Mouse (Mus musculus) midbrain, embryonic 12.5 days (tissue): Measurements from ENCODE around the gene Rnf223. TPM values are rescaled to one million over a fixed set of nuclear protein-coding genes. Genes with fewer than 3 reads are reported as not detected.
"Not testable (repeated sequence)": the region's sequence is repeated elsewhere in the genome, so short reads cannot be mapped to it uniquely, and the experiment has no call there.

Source experiments
- ATAC-seq: fragments of 200-750 bp; cut with Nextera tagmentation; 2 replicates; pipeline ENCODE4 v1.8.0; 2017; ENCODE audit warnings: low read depth, moderate TSS enrichment, moderate library complexity; ENCODE audit not compliant: low FRiP score
- H3K27ac ChIP-seq: fragments of 300-500 bp; sonication (generic); replicated peaks from 2 replicates; pipeline ENCODE4 v1.5.1; 2016; ENCODE audit warnings: mild to moderate bottlenecking
- H3K27me3 ChIP-seq: fragments of 300-500 bp; sonication (generic); 2 replicates; pipeline ENCODE4 v1.6.1; 2016; ENCODE audit warnings: mild to moderate bottlenecking
- H3K36me3 ChIP-seq: fragments of 300-500 bp; sonication (generic); 2 replicates; pipeline ENCODE4 v1.6.1; 2016
- H3K4me1 ChIP-seq: fragments of 300-500 bp; sonication (generic); 2 replicates; pipeline ENCODE4 v1.6.1; 2016
- H3K4me2 ChIP-seq: fragments of 300-500 bp; sonication (generic); replicated peaks from 2 replicates; pipeline ENCODE4 v1.6.1; 2016; ENCODE audit warnings: mild to moderate bottlenecking, moderate library complexity
- H3K4me3 ChIP-seq: fragments of 300-500 bp; sonication (generic); 2 replicates; pipeline ENCODE4 v1.5.1; 2016; ENCODE audit warnings: mild to moderate bottlenecking
- H3K9ac ChIP-seq: fragments of 300-500 bp; sonication (generic); replicated peaks from 2 replicates; pipeline ENCODE4 v1.6.1; 2016; ENCODE audit warnings: mild to moderate bottlenecking, moderate library complexity
- H3K9me3 ChIP-seq: fragments of 300-500 bp; sonication (generic); 2 replicates; pipeline ENCODE4 v1.6.1; 2016; ENCODE audit warnings: mild to moderate bottlenecking
- WGBS: fragments of 180-500 bp; shearing (Covaris S2); methylation state at CpG from one replicate; pipeline ENCODE4 v1.1.7; 2016; 5-methylcytosine and 5-hydroxymethylcytosine counted together
- polyA plus RNA-seq: library from polyadenylated mRNA; unstranded; fragments of >200 nt; fragmentation: Nextera tagmentation; extraction: Ambion mirVana; gene quantifications from 2 replicates; pipeline ENCODE4 v1.2.1, GENCODE M21; 2016

Gene Rnf223
- polyA plus RNA-seq, 1 experiment from 2014 or later: 1.1 TPM

GRCm38 (mm10) chr4:156133943-156134605 lies 3.8 kb downstream of the Rnf223 start:
- 79% methylated on average over 12 of the region's 12 CpGs for WGBS
- no peaks in the 10 kb centered on the region for H3K36me3 ChIP-seq
- no peak for ATAC-seq
- no peak overlapping the region for H3K9ac ChIP-seq
- H3K4me2 ChIP-seq: no peak overlapping the region
- H3K9me3 ChIP-seq: 0 out of 2 replicates have a peak, but pooled peaks cover 2% of the 10 kb centered on the region
- no peak overlapping the region for H3K27ac ChIP-seq
- H3K27me3 ChIP-seq: no peaks in the 10 kb centered on the region
- H3K4me1 ChIP-seq: 0 out of 2 replicates have a peak, but pooled peaks cover 4% of the 10 kb centered on the region
- H3K4me3 ChIP-seq: no peak overlapping the region

GRCm38 (mm10) chr4:156135112-156135511 lies 4.8 kb downstream of the Rnf223 start:
- H3K27ac ChIP-seq: no peak overlapping the region
- no peak overlapping the region for H3K9ac ChIP-seq
- no peak for ATAC-seq
- no peak overlapping the region for H3K4me2 ChIP-seq
- WGBS: 92% methylated on average over 13 of the region's 13 CpGs
- H3K36me3 ChIP-seq: no peaks in the 10 kb centered on the region
- H3K27me3 ChIP-seq: no peaks in the 10 kb centered on the region
- H3K4me3 ChIP-seq: no peak overlapping the region
- H3K4me1 ChIP-seq: 0 out of 2 replicates have a peak, but pooled peaks cover 4% of the 10 kb centered on the region
- H3K9me3 ChIP-seq: 0 out of 2 replicates have a peak, but pooled peaks cover 2% of the 10 kb centered on the region

- Histone ChIP-seq H3K4me3 (no peak overlapping the region), H3K9me3 (0 out of 2 replicates have a peak, but pooled peaks cover 2% of the 10 kb centered on the region), H3K4me2 (no peak overlapping the region), H3K4me1 (0 out of 2 replicates have a peak, but pooled peaks cover 4% of the 10 kb centered on the region), H3K27ac (no peak overlapping the region), H3K27me3 (no peaks in the 10 kb centered on the region), H3K36me3 (no peaks in the 10 kb centered on the region), H3K9ac (no peak overlapping the region)
- 95% methylated on average over 14 of the region's 14 CpGs for WGBS
- no peak for ATAC-seq
Measured at GRCm38 (mm10) chr4:156135801-156136200, 5.5 kb downstream of the Rnf223 start.

GRCm38 (mm10) chr4:156136285-156137100 lies 6.2 kb downstream of the Rnf223 start:
- no peak for ATAC-seq
- WGBS: 92% methylated on average over 30 of the region's 30 CpGs
- H3K27ac ChIP-seq: no peak overlapping the region

GRCm38 (mm10) chr4:156150887-156151286 lies 20.6 kb downstream of the Rnf223 start:
- 93% methylated on average over 10 of the region's 10 CpGs for WGBS
- not testable (repeated sequence) for H3K4me2 ChIP-seq, H3K36me3 ChIP-seq, ATAC-seq, H3K4me1 ChIP-seq, H3K9me3 ChIP-seq, H3K27ac ChIP-seq, H3K27me3 ChIP-seq, H3K4me3 ChIP-seq, H3K9ac ChIP-seq

More at GRCm38 (mm10) chr4:156136285-156137100, 6.2 kb downstream of the Rnf223 start:
- Histone ChIP-seq H3K4me3 (no peak overlapping the region), H3K4me2 (no peak overlapping the region), H3K27me3 (no peaks in the 10 kb centered on the region), H3K9me3 (0 out of 2 replicates have a peak, but pooled peaks cover 2% of the 10 kb centered on the region), H3K4me1 (0 out of 2 replicates have a peak, but pooled peaks cover 4% of the 10 kb centered on the region), H3K9ac (no peak overlapping the region), H3K36me3 (no peaks in the 10 kb centered on the region)

GRCm38 (mm10) chr4:156154771-156155170 lies 24.5 kb downstream of the Rnf223 start:
- Histone ChIP-seq H3K27me3 (no peaks in the 10 kb centered on the region), H3K4me2 (no peak overlapping the region), H3K9ac (no peak overlapping the region), H3K27ac (no peak overlapping the region), H3K4me3 (no peak overlapping the region), H3K36me3 (no peaks in the 10 kb centered on the region), H3K9me3 (peaks cover 16% of the 10 kb centered on the region), H3K4me1 (no peaks in the 10 kb centered on the region)
- no peak for ATAC-seq
- WGBS: 96% methylated on average over 3 of the region's 3 CpGs

- H3K9ac ChIP-seq: no peak overlapping the region
- no peak overlapping the region for H3K4me3 ChIP-seq
- no peak overlapping the region for H3K4me2 ChIP-seq
- H3K36me3 ChIP-seq: peaks cover 97% of the 10 kb centered on the region
- ATAC-seq: no peak
- no peak overlapping the region for H3K27ac ChIP-seq
- WGBS: 93% methylated on average over 9 of the region's 9 CpGs
- no peaks in the 10 kb centered on the region for H3K4me1 ChIP-seq
- H3K27me3 ChIP-seq: no peaks in the 10 kb centered on the region
- H3K9me3 ChIP-seq: 0 out of 2 replicates have a peak, but pooled peaks cover 3% of the 10 kb centered on the region
Measured at GRCm38 (mm10) chr4:156166477-156166876, 36.2 kb downstream of the Rnf223 start.

GRCm38 (mm10) chr4:156168611-156169010 lies 38.3 kb downstream of the Rnf223 start:
- Histone ChIP-seq H3K36me3 (peaks cover 100% of the 10 kb centered on the region), H3K9ac (no peak overlapping the region), H3K4me2 (no peak overlapping the region), H3K4me1 (no peaks in the 10 kb centered on the region), H3K27ac (no peak overlapping the region), H3K4me3 (no peak overlapping the region), H3K27me3 (no peaks in the 10 kb centered on the region), H3K9me3 (no peaks in the 10 kb centered on the region)
- ATAC-seq: no peak
- WGBS: 91% methylated on average over 8 of the region's 8 CpGs

GRCm38 (mm10) chr4:156169129-156169528 lies 38.8 kb downstream of the Rnf223 start:
- no peak for ATAC-seq
- no peak overlapping the region for H3K4me2 ChIP-seq
- no peaks in the 10 kb centered on the region for H3K9me3 ChIP-seq
- 96% methylated on average over 10 of the region's 10 CpGs for WGBS
- H3K9ac ChIP-seq: no peak overlapping the region
- no peaks in the 10 kb centered on the region for H3K27me3 ChIP-seq
- no peak overlapping the region for H3K27ac ChIP-seq
- no peaks in the 10 kb centered on the region for H3K4me1 ChIP-seq
- H3K4me3 ChIP-seq: no peak overlapping the region
- peaks cover 100% of the 10 kb centered on the region for H3K36me3 ChIP-seq

GRCm38 (mm10) chr4:156171828-156172227 lies 41.5 kb downstream of the Rnf223 start:
- no peak for ATAC-seq
- Histone ChIP-seq H3K36me3 (peaks cover 100% of the 10 kb centered on the region), H3K9ac (no peak overlapping the region), H3K4me3 (no peak overlapping the region), H3K4me2 (no peak overlapping the region), H3K9me3 (no peaks in the 10 kb centered on the region), H3K27ac (no peak overlapping the region), H3K4me1 (no peaks in the 10 kb centered on the region), H3K27me3 (no peaks in the 10 kb centered on the region)
- WGBS: 98% methylated on average over 11 of the region's 11 CpGs

- no peak overlapping the region for H3K27ac ChIP-seq
- no peaks in the 10 kb centered on the region for H3K27me3 ChIP-seq
- H3K4me3 ChIP-seq: no peak overlapping the region
- H3K4me1 ChIP-seq: peaks cover 24% of the 10 kb centered on the region
- H3K4me2 ChIP-seq: no peak overlapping the region
- no peak overlapping the region for H3K9ac ChIP-seq
- no peaks in the 10 kb centered on the region for H3K9me3 ChIP-seq
- 95% methylated on average over 9 of the region's 9 CpGs for WGBS
- H3K36me3 ChIP-seq: peaks cover 87% of the 10 kb centered on the region
- ATAC-seq: no peak
Measured at GRCm38 (mm10) chr4:156177630-156178029, 47.3 kb downstream of the Rnf223 start.
